Comparison of ENCODE assay signal across 14 mouse cellular contexts in genomic region chr11:95959152-95959551, GRCm38 (mm10). TPM values are rescaled to one million over a fixed set of nuclear protein-coding genes. Genes with fewer than 3 reads are reported as not detected.
DNase-seq lines count a peak whose midpoint lies in the region; ATAC-seq and TF ChIP-seq lines count a peak whose summit lies in the region.
"Had no signal": no experiment of that assay in that cellular context is flagged by ENCODE, and none has a peak within 500 bp of the region (broad histone marks: within the 10 kb centered on the region; RNA-seq: fewer than 3 reads in every experiment).

No protein-coding gene starts in this region.

- TF ChIP-seq EP300 in ES-Bruce4 (IDR thresholded peaks at IDR 0.05; ENCODE audit: insufficient read depth, low read depth, low read length), result no peak

- H3K9me3 ChIP-seq in lung, embryonic 14.5 days (ENCODE audit: low read depth, low read length), result no peaks in the 10 kb centered on the region
- H3K9me3 ChIP-seq in ES-Bruce4 (replicated peaks; ENCODE audit: control insufficient read depth, insufficient read depth, low read length, poor library complexity, severe bottlenecking), result no peaks in the 10 kb centered on the region
- no peaks in the 10 kb centered on the region for H3K9me3 ChIP-seq in forebrain, embryonic 16.5 days (ENCODE audit: control insufficient read depth, low read length)
- H3K9me3 ChIP-seq: hindbrain, embryonic 15.5 days had no signal

- ATAC-seq in lung, embryonic 14.5 days (ENCODE audit: insufficient read depth), result no peak
- 0 out of 2 replicates have a peak, but pooled peaks have one; percentile 30 for ATAC-seq in megakaryocyte-erythroid progenitor cell, adult 5-6 weeks (replicated peaks; ENCODE audit: low FRiP score, low TSS enrichment, poor library complexity, severe bottlenecking)
- no peak for ATAC-seq in forebrain, embryonic 16.5 days
- ATAC-seq: activated CD4-positive, CD25-positive, alpha-beta regulatory T cell, adult 4 months had no signal

- no peak overlapping the region for H3K9ac ChIP-seq in lung, embryonic 14.5 days
- H3K9ac ChIP-seq in ES-Bruce4 (ENCODE audit: low read depth, poor library complexity, severe bottlenecking), result no peak overlapping the region
- H3K9ac ChIP-seq in forebrain, embryonic 16.5 days (replicated peaks; ENCODE audit: low read depth, low read length), result no peak overlapping the region
- H3K9ac ChIP-seq: hindbrain, embryonic 15.5 days had no signal

- TF ChIP-seq POLR2A in ES-Bruce4 (IDR thresholded peaks at IDR 0.05; ENCODE audit: insufficient read depth, low read length), result no peak

- H3K4me3 ChIP-seq in lung, embryonic 14.5 days (ENCODE audit: low read depth, low read length), result no peak overlapping the region
- H3K4me3 ChIP-seq in ES-Bruce4 (ENCODE audit: low read depth, low read length), result no peak overlapping the region
- no peak overlapping the region for H3K4me3 ChIP-seq in forebrain, embryonic 16.5 days (replicated peaks; ENCODE audit: low read length)
- H3K4me3 ChIP-seq: hindbrain, embryonic 15.5 days had no signal

- peak; percentile 30; the same call in 1 of the 2 replicates for TF ChIP-seq CTCF in lung, embryonic 14.5 days (IDR thresholded peaks at IDR 0.05; ENCODE audit: low read depth)
- peak; percentile 55 for TF ChIP-seq CTCF in ES-Bruce4 (IDR thresholded peaks at IDR 0.05; ENCODE audit: low read depth, low read length)

- H3K4me1 ChIP-seq in lung, embryonic 14.5 days (ENCODE audit: insufficient read depth), result no peaks in the 10 kb centered on the region
- peaks cover 13% of the 10 kb centered on the region for H3K4me1 ChIP-seq in ES-Bruce4 (ENCODE audit: control insufficient read depth, insufficient read depth, low read length)
- H3K4me1 ChIP-seq in forebrain, embryonic 16.5 days (replicated peaks; ENCODE audit: control insufficient read depth, insufficient read depth, low read length), result no peaks in the 10 kb centered on the region
- H3K4me1 ChIP-seq: hindbrain, embryonic 15.5 days had no signal

- intact Hi-C loops in left cerebral cortex, postnatal 14 days (cut with DNase I), result no loop called here

- no peaks in the 10 kb centered on the region for H3K27me3 ChIP-seq in lung, embryonic 14.5 days (ENCODE audit: insufficient read depth, low read length)
- no peaks in the 10 kb centered on the region for H3K27me3 ChIP-seq in ES-Bruce4 (ENCODE audit: control insufficient read depth, insufficient read depth, low read length, poor library complexity, severe bottlenecking)
- no peaks in the 10 kb centered on the region for H3K27me3 ChIP-seq in forebrain, embryonic 16.5 days (replicated peaks; ENCODE audit: control insufficient read depth, insufficient read depth, low read length)
- H3K27me3 ChIP-seq: hindbrain, embryonic 15.5 days had no signal

- peaks cover 54% of the 10 kb centered on the region for H3K36me3 ChIP-seq in lung, embryonic 14.5 days (ENCODE audit: insufficient read depth)
- H3K36me3 ChIP-seq in ES-Bruce4 (ENCODE audit: control insufficient read depth, insufficient read depth, low read length, poor library complexity, severe bottlenecking), result peaks cover 23% of the 10 kb centered on the region
- peaks cover 5% of the 10 kb centered on the region; the same call in 1 of the 2 replicates for H3K36me3 ChIP-seq in forebrain, embryonic 16.5 days (ENCODE audit: control insufficient read depth, insufficient read depth)
- H3K36me3 ChIP-seq: hindbrain, embryonic 15.5 days had no signal

- 55% methylated on average over 6 of the region's 6 CpGs for WGBS in lung, embryonic 14.5 days
- 54% methylated on average over 6 of the region's 6 CpGs for WGBS in forebrain, embryonic 16.5 days

- H3K4me2 ChIP-seq in lung, embryonic 14.5 days, result no peak overlapping the region
- no peak overlapping the region for H3K4me2 ChIP-seq in forebrain, embryonic 16.5 days (ENCODE audit: low read length)
- H3K4me2 ChIP-seq: hindbrain, embryonic 15.5 days had no signal

- DNase-seq in adrenal gland, postnatal 36 days, result peak; percentile 7 to 9
- DNase-seq in adrenal gland, postnatal 4 days (ENCODE audit: low spot score in 2 of 2), result no peak
- no peak for DNase-seq in lung, embryonic 14.5 days
- DNase-seq in lung, postnatal 36 days, result no peak
- no peak for DNase-seq in left cerebral cortex, postnatal 14 days (ENCODE audit: low spot score in 2 of 2)
- DNase-seq: cerebellum, adult 11 months had no signal

- no peak overlapping the region for H3K27ac ChIP-seq in lung, embryonic 14.5 days (ENCODE audit: low read depth)
- H3K27ac ChIP-seq in ES-Bruce4 (ENCODE audit: insufficient read depth, low read length), result peak overlapping the region; percentile 55
- H3K27ac ChIP-seq in forebrain, embryonic 16.5 days (ENCODE audit: low read length), result no peak overlapping the region
- H3K27ac ChIP-seq: hindbrain, embryonic 15.5 days had no signal

RNA-seq across cellular contexts. Expression of gene B4galnt2, which starts 44.5 kb away (rescaled TPM):
- total RNA-seq in adrenal gland, postnatal 36 days (2021), result not detected
- under 1 TPM in 1 of 2 experiments, not detected in 1; 0.28 TPM for total RNA-seq in adrenal gland, postnatal 4 days (2021)
- polyA plus RNA-seq in lung, embryonic 14.5 days (2014; fragmentation: Nextera tagmentation; extraction: Ambion mirVana), result 0.11 and 0.18 TPM in 2 replicates
- 3.1 and 4.5 TPM in 2 replicates for polyA plus RNA-seq in ES-Bruce4 (2011; ENCODE audit: insufficient read depth, insufficient read length, low read depth, missing spikeins)
- total RNA-seq in megakaryocyte-erythroid progenitor cell, adult 5-6 weeks (2014; fragmentation: Nextera tagmentation), result not detected in 2 replicates
- total RNA-seq in megakaryocyte-erythroid progenitor cell, adult 5-6 weeks (2017), result not detected in 2 replicates
- not detected for total RNA-seq in left cerebral cortex, postnatal 14 days (2021)
- not detected in 2 replicates for polyA plus RNA-seq in forebrain, embryonic 16.5 days (2015; fragmentation: Nextera tagmentation; extraction: Ambion mirVana)
- total RNA-seq: gastrocnemius, adult 8-10 months; left cerebral cortex, postnatal 25 days had no signal
- polyA plus RNA-seq: hindbrain, embryonic 15.5 days had no signal

RNA-seq across cellular contexts. Expression of gene Igf2bp1, which starts 46.6 kb away (rescaled TPM):
- total RNA-seq in adrenal gland, postnatal 36 days (2021), result 1 to 10 TPM; 2.1 to 4.7 TPM
- 10 to 100 TPM; 19.4 to 27.3 TPM for total RNA-seq in adrenal gland, postnatal 4 days (2021)
- 25.6 and 30.9 TPM in 2 replicates for polyA plus RNA-seq in lung, embryonic 14.5 days (2014; fragmentation: Nextera tagmentation; extraction: Ambion mirVana)
- 379 and 392 TPM in 2 replicates for polyA plus RNA-seq in ES-Bruce4 (2011; ENCODE audit: insufficient read depth, insufficient read length, low read depth, missing spikeins)
- 0.02 TPM in 1 of 2 replicates, not detected in the other for total RNA-seq in megakaryocyte-erythroid progenitor cell, adult 5-6 weeks (2014; fragmentation: Nextera tagmentation)
- total RNA-seq in megakaryocyte-erythroid progenitor cell, adult 5-6 weeks (2017), result not detected in 2 replicates
- total RNA-seq in left cerebral cortex, postnatal 14 days (2021), result under 1 TPM; 0.17 to 0.31 TPM
- polyA plus RNA-seq in forebrain, embryonic 16.5 days (2015; fragmentation: Nextera tagmentation; extraction: Ambion mirVana), result 20.2 and 22.4 TPM in 2 replicates
- total RNA-seq: gastrocnemius, adult 8-10 months had no signal
- polyA plus RNA-seq: large intestine, adult 2 months had no signal

Comparison
In these comparisons a context has a peak if more than half of its experiments do, and no peak if none do; other contexts are left out.
1. DNase-seq: peak in adrenal gland, postnatal 36 days (2 of 2); none in adrenal gland, postnatal 4 days (0 of 2), lung, embryonic 14.5 days (single experiment), lung, postnatal 36 days (single experiment) and left cerebral cortex, postnatal 14 days (0 of 2).